Mouse (Mus musculus) hindbrain, embryonic 14.5 days (tissue): ENCODE measurements around the gene Rasgrp4. TPM values are rescaled to one million over a fixed set of nuclear protein-coding genes. Genes with fewer than 3 reads are reported as not detected.
"Not testable (repeated sequence)": the region's sequence is repeated elsewhere in the genome, so short reads cannot be mapped to it uniquely, and the experiment has no call there.

Source experiments
- ATAC-seq: fragments of 200-750 bp; cut with Nextera tagmentation; 2 replicates; pipeline ENCODE4 v1.8.0; 2017; ENCODE audit warnings: moderate number of reproducible peaks, mild to moderate bottlenecking, moderate TSS enrichment, moderate library complexity; ENCODE audit not compliant: low FRiP score
- DNase-seq: peaks from one replicate; pipeline ENCODE4 v3.0.0-alpha.2; 2015; ENCODE audit warnings: low spot score
- H3K27ac ChIP-seq: fragments of 300-500 bp; sonication (generic); 2 replicates; pipeline ENCODE4 v1.5.1; 2014; ENCODE audit warnings: mild to moderate bottlenecking, moderate library complexity
- H3K27me3 ChIP-seq: fragments of 300-500 bp; sonication (generic); 2 replicates; pipeline ENCODE4 v1.6.1; 2014; ENCODE audit warnings: mild to moderate bottlenecking, low read length, mixed read lengths; ENCODE audit not compliant: control insufficient read depth, insufficient read depth
- H3K36me3 ChIP-seq: fragments of 300-500 bp; sonication (generic); replicated peaks from 2 replicates; pipeline ENCODE4 v1.6.1; 2014; ENCODE audit not compliant: control insufficient read depth, insufficient read depth
- H3K4me1 ChIP-seq: fragments of 300-500 bp; sonication (generic); replicated peaks from 2 replicates; pipeline ENCODE4 v1.6.1; 2014; ENCODE audit warnings: antibody characterized with exemption, low read length, mixed read lengths; ENCODE audit not compliant: control insufficient read depth, insufficient read depth
- H3K4me2 ChIP-seq: fragments of 300-500 bp; sonication (generic); replicated peaks from 2 replicates; pipeline ENCODE4 v1.6.1; 2014; ENCODE audit warnings: mild to moderate bottlenecking, moderate library complexity
- H3K4me3 ChIP-seq: fragments of 300-500 bp; sonication (generic); replicated peaks from 2 replicates; pipeline ENCODE4 v1.5.1; 2014; ENCODE audit warnings: mild to moderate bottlenecking, low read length
- H3K9ac ChIP-seq: fragments of 300-500 bp; sonication (generic); 2 replicates; pipeline ENCODE4 v1.6.1; 2014
- H3K9me3 ChIP-seq: fragments of 300-500 bp; sonication (generic); 2 replicates; pipeline ENCODE4 v1.6.1; 2016; ENCODE audit warnings: low read length; ENCODE audit not compliant: control insufficient read depth
- WGBS: fragments of 180-500 bp; shearing (Covaris S2); extraction: QIAGEN DNeasy Blood & Tissue Kit; methylation state at CpG from one replicate; pipeline ENCODE4 v1.1.7; 2014; 5-methylcytosine and 5-hydroxymethylcytosine counted together
- polyA plus RNA-seq: library from polyadenylated mRNA; unstranded; fragments of >200 nt; fragmentation: Nextera tagmentation; extraction: Ambion mirVana; gene quantifications from 2 replicates; pipeline ENCODE4 v1.2.1, GENCODE M21; 2014

Gene Rasgrp4
- polyA plus RNA-seq, 1 experiment from 2014 or later: 0.91 TPM

DNA sequence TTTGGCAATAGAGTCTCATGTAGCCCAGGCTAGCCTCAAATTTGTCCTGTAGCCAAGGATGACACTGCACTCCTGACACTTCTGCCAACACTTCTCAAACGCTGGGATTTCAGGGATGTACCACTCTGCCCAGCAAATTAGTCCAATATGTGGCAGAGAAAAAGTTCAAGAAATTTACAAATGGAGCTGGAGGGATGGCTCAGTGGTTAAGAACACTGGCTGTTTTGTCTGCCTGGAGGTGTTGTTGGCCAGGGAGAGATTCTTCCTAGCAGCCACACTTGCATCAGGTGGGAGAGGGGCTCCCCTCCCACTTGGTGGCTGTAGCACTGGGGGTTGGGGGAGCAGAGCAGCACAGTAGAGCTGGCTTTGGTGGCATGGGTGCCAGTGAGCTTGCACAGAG is 15.1 kb upstream of the Rasgrp4 start:
- ATAC-seq (no peak), DNase-seq (no peak)
- no peaks in the 10 kb centered on the region for H3K9me3 ChIP-seq
- no peak overlapping the region for H3K27ac ChIP-seq
- H3K27me3 ChIP-seq: peaks cover 6% of the 10 kb centered on the region; the same call in 1 of the 2 replicates
- no peak overlapping the region for H3K4me3 ChIP-seq
- no peak overlapping the region for H3K4me2 ChIP-seq
- no peak overlapping the region for H3K9ac ChIP-seq
- no peaks in the 10 kb centered on the region for H3K36me3 ChIP-seq
- H3K4me1 ChIP-seq: no peaks in the 10 kb centered on the region
- WGBS: 72% methylated on average over 1 of the region's 1 CpGs

DNA sequence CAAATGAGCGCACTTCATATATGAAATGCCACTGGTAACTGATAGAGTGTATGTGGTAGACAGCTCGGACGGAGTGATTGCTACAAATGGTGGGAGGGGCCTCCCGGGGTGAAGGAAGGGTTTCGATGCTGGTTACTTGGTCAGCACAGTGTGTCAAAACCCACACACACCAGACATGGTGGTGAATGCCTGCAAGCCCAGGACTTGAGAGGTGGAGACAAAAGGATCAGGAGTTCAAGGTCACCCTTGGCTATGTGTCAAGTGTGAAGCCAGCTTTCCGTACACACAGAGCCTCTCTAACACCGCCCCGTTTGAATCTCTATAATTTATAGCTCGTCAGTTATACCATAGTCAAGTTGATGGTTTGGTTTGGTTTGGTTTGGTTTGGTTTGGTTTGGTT is 11.8 kb upstream of the Rasgrp4 start:
- DNase-seq: no peak
- Histone ChIP-seq H3K4me2 (no peak overlapping the region), H3K27me3 (peaks cover 6% of the 10 kb centered on the region; the same call in 1 of the 2 replicates), H3K9me3 (no peaks in the 10 kb centered on the region), H3K9ac (no peak overlapping the region), H3K36me3 (no peaks in the 10 kb centered on the region), H3K27ac (no peak overlapping the region), H3K4me3 (no peak overlapping the region), H3K4me1 (peaks cover 4% of the 10 kb centered on the region; the same call in 1 of the 2 replicates)
- ATAC-seq: no peak
- WGBS: 94% methylated on average over 9 of the region's 9 CpGs

DNA sequence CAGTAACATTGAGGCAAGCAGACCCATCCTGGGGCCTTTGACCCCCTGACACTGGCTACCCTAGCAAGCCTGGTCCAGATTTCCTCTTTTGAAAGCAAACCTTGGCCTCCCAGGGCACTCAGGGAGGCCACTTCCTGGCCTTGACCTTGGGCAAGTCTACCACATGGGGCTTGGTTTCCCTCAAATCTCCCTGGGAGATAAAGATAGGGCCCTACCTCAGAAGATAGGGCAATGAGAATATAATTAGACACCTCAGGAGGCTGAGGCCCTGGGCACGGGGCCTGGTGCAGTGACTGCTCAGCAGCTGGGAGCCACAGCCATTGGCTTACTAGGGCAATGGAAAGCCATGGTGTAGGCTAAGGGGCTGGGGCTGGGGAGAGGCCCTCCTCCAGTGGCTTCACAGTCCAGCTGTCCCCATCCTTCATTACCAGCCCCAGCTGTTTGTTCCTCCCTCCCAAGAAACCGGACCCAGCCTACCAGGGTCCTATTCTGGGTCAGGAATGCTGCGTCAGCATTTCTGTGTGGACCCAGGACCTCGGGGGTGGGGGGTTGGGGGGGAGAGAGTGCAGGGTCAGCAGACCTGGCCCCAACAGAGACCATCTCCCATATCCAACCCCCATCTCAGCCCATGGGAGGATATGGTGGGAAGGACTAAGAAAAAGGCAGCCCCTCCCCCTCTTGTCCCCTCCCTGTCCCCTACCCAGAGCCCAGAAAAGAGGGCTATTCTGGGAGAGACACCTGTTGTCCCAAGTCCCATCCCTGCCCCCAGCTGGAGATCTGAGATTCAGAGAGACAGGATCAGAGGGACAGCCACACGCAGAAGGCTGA is 10.9 kb upstream of the Rasgrp4 start:
- Histone ChIP-seq H3K36me3 (no peaks in the 10 kb centered on the region), H3K9ac (no peak overlapping the region), H3K4me3 (no peak overlapping the region), H3K9me3 (no peaks in the 10 kb centered on the region), H3K4me1 (peaks cover 4% of the 10 kb centered on the region; the same call in 1 of the 2 replicates), H3K27me3 (peaks cover 6% of the 10 kb centered on the region; the same call in 1 of the 2 replicates), H3K4me2 (no peak overlapping the region), H3K27ac (no peak overlapping the region)
- ATAC-seq (no peak), DNase-seq (no peak)
- WGBS: 50% methylated on average over 5 of the region's 5 CpGs

DNA sequence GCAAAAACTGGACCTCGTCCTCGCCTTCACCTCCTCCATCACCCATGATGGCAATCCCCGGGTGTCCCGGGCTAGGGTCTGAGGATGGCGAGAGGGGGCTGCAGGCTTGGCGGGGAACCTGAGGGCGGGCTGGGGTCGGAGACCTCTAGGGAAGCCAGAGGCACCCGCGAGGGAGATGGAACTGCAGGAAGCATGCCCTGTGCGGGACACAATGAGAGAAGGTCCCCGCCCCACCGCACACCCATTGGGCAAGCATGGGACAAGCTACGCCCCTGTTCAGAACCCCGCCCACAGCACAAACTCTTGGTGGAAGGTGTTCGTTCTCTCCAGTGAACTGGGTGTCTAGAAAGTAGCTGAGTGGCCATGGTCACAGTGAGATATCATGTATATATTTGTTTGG is 9.7 kb upstream of the Rasgrp4 start, which contains the start of gene Ryr1:
Ryr1 (minus strand) TSS at position 210 of the 400 bp plus-strand sequence.
- Histone ChIP-seq H3K4me1 (peaks cover 4% of the 10 kb centered on the region; the same call in 1 of the 2 replicates), H3K9ac (0 out of 2 replicates have a peak within 1 kb of the TSS, but pooled peaks have one; percentile 26), H3K27ac (no peak within 1 kb of the TSS), H3K4me3 (peak within 1 kb of the TSS; percentile 15), H3K27me3 (peaks cover 6% of the 10 kb centered on the region; the same call in 1 of the 2 replicates), H3K4me2 (peak within 1 kb of the TSS; percentile 47), H3K36me3 (no peaks in the 10 kb centered on the region), H3K9me3 (no peaks in the 10 kb centered on the region)
- under 1% methylated on average over 16 of the region's 16 CpGs for WGBS
- peak; percentile 36 for DNase-seq
- ATAC-seq: no peak

DNA sequence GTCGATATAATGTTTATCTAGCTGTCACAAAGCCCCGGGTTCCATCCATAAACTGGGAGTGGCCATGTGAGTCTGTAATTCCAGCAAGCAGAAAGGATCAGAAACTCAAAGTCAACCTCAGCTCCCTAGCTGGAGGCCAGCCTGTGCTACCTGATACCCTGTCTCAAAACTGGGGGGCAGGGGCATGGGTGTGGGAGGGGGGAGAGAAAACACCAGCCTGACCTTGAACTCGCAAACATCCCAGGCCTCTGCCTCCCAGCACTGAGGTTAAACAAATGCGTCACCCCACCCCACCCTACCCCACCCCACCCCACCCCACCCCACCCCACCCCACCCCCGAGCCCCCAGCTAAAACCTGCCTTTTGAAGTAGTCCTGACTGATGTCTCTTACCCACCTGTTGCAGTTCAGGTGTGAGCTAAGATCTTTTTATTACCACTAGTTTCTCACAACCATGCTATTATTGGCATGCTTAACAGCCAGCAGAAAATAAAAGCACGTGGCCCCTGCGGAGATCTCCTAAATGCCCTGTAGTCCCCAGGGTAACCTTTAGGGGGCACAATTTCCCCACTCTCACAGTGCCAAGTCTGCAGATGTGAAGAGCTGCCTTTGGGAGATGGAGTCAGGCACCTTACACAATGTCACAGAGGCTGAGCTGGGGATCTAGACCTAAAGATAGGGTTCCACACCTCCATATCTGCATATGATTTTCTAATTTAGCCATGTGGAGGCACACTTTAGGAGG is 8.3 kb upstream of the Rasgrp4 start:
- Histone ChIP-seq H3K4me1 (peaks cover 4% of the 10 kb centered on the region; the same call in 1 of the 2 replicates), H3K27me3 (peaks cover 6% of the 10 kb centered on the region; the same call in 1 of the 2 replicates), H3K27ac (no peak overlapping the region), H3K9ac (no peak overlapping the region), H3K4me3 (no peak overlapping the region), H3K9me3 (no peaks in the 10 kb centered on the region), H3K4me2 (no peak overlapping the region), H3K36me3 (no peaks in the 10 kb centered on the region)
- ATAC-seq (no peak), DNase-seq (no peak)
- 43% methylated on average over 7 of the region's 7 CpGs for WGBS

DNA sequence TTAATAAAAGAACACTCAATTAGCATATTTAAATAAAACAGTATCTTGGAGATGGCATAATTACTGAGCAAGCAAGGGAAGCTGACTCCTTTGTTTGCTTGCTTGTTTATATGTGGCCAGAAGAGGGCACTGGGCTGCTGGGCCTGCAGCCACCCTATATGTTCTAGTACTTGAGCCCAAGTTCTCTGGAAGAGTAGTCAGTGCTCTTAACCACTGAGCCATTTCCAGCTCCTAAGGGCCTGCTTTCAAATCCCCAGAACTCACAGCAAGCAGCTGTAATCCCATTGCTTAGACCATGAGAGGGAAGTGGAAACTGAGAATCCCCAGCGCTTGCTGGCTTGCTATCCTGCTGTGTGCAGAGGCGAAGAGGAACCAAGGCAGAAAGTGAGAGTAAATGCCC is 5.9 kb upstream of the Rasgrp4 start:
- ATAC-seq (no peak), DNase-seq (no peak)
- H3K9me3 ChIP-seq: no peaks in the 10 kb centered on the region
- 66% methylated on average over 2 of the region's 2 CpGs for WGBS
- H3K4me2 ChIP-seq: no peak overlapping the region
- peaks cover 4% of the 10 kb centered on the region; the same call in 1 of the 2 replicates for H3K4me1 ChIP-seq
- H3K9ac ChIP-seq: no peak overlapping the region
- H3K36me3 ChIP-seq: no peaks in the 10 kb centered on the region
- no peak overlapping the region for H3K4me3 ChIP-seq
- no peak overlapping the region for H3K27ac ChIP-seq
- H3K27me3 ChIP-seq: peaks cover 6% of the 10 kb centered on the region; the same call in 1 of the 2 replicates

DNA sequence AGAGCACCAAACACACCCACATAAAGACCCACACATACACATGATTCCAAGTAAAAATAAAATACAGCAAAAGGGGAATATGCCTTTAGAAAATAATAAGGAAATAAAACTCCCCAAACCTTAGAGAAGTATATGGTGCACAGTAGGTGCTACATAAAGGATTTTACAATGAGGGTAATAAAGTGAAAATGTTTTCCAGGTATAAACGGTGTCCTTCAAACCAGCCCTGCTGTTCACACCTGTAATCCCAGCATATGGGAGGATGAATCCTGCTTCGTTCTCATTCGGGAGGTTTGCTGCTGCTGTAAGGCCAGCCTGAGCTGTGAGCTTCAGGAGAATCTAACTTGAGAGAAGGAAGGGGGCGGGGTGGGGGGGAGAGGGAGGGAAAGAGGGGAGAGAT is 421 bp upstream of the Rasgrp4 start:
- H3K9ac ChIP-seq: no peak overlapping the region; the same call in 1 of the 2 replicates

DNA sequence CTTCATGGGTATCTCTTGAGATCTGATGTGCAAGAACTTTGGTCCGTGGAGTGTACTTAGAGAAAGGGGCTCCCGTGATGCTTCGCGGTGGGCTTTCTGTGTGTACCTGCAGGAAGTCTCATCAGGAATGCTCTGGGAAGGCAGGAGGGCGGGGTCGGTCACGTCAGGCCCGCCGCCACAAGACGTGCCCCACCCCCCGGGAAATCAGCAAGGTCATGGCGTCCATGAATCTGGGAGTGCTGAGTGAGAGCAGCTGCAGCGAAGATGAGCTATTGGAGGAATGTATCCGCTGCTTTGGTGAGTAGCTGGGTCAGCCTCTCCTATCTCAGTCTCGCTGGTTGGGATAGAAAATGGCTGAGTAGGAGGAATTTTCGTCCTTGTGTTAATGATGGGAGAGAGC is 2.8 kb downstream of the Rasgrp4 start:
- Histone ChIP-seq H3K4me2 (no peak overlapping the region), H3K9me3 (no peaks in the 10 kb centered on the region), H3K9ac (no peak overlapping the region), H3K36me3 (no peaks in the 10 kb centered on the region), H3K27me3 (peaks cover 20% of the 10 kb centered on the region), H3K27ac (no peak overlapping the region), H3K4me3 (no peak overlapping the region), H3K4me1 (no peaks in the 10 kb centered on the region; the same call in 1 of the 2 replicates)
- 41% methylated on average over 16 of the region's 16 CpGs for WGBS
- ATAC-seq (no peak), DNase-seq (no peak)

More for the DNA sequence above, 421 bp upstream of the Rasgrp4 start:
- H3K27me3 ChIP-seq: peaks cover 20% of the 10 kb centered on the region
- H3K4me3 ChIP-seq: peak overlapping the region; percentile 19; the same call in 1 of the 2 replicates
- H3K4me2 ChIP-seq: peak overlapping the region; percentile 46
- H3K9me3 ChIP-seq: no peaks in the 10 kb centered on the region
- no peaks in the 10 kb centered on the region for H3K36me3 ChIP-seq
- ATAC-seq: no peak
- H3K4me1 ChIP-seq: no peaks in the 10 kb centered on the region; the same call in 1 of the 2 replicates
- H3K27ac ChIP-seq: no peak overlapping the region
- 9% methylated on average over 4 of the region's 4 CpGs for WGBS
- no peak for DNase-seq

DNA sequence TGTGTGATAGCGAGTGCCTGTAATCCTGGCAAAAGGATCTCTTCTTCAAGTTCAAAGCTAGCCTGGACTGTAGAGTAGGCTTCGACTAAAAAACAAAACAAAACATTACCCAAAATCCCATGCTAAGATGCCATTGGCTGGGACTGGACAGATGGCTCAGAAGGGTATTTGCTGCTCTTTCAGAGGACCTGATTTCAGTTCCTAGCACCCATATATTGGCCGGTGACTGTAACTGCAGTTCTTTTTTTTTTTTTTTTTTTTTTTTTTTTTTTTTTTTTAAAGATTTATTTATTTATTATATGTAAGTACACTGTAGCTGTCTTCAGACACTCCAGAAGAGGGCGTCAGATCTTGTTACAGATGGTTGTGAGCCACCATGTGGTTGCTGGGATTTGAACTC is 4.6 kb downstream of the Rasgrp4 start:
- not testable (repeated sequence) for H3K4me3 ChIP-seq, H3K36me3 ChIP-seq, H3K4me2 ChIP-seq, H3K9me3 ChIP-seq, DNase-seq, H3K9ac ChIP-seq, H3K4me1 ChIP-seq, H3K27ac ChIP-seq, ATAC-seq
- 89% methylated on average over 3 of the region's 4 CpGs for WGBS
- H3K27me3 ChIP-seq: peaks cover 20% of the 10 kb centered on the region
